23 mouse cellular contexts compared by ENCODE assay signal in genomic region chr2:153027501-153027900, GRCm38 (mm10). TPM values are rescaled to one million over a fixed set of nuclear protein-coding genes. Genes with fewer than 3 reads are reported as not detected.
A peak's percentile ranks its signal among the peaks of the same experiment; 100 is the strongest.
DNase-seq lines count a peak whose midpoint lies in the region.
"Had no signal": no experiment of that assay in that cellular context is flagged by ENCODE, and none has a peak within 500 bp of the region (broad histone marks: within the 10 kb centered on the region; RNA-seq: fewer than 3 reads in every experiment).

No protein-coding gene starts in this region.

- DNase-seq in cerebellum, adult 11-12 months, result peak; percentile 74
- no peak for DNase-seq in cerebellum, adult 8-10 months
- peak; percentile 76 for DNase-seq in brain, adult 2 months (ENCODE audit: low read depth, low spot score)
- peak; percentile 75 for DNase-seq in cerebellum, adult 9-10 months
- DNase-seq in cerebellum, postnatal 36 days, result peak; percentile 60 to 61
- no peak for DNase-seq in urinary bladder, adult 2 months (ENCODE audit: low spot score)
- no peak for DNase-seq in right cerebral cortex, adult 2 months (ENCODE audit: low spot score in 2 of 2)
- DNase-seq: adrenal gland, postnatal 10 days; adrenal gland, postnatal 36 days; B cell, adult 2 months; gastrocnemius, postnatal 10 days; gastrocnemius, postnatal 36 days; heart, adult 2 months; heart, postnatal 14 days; kidney, adult 2 months had no signal

RNA-seq across cellular contexts. Expression of gene Xkr7, which starts 4.2 kb away (rescaled TPM):
- 0.03 and 0.04 TPM in 2 replicates for polyA plus RNA-seq in urinary bladder, adult 2 months (2012; rRNA removed)
- polyA plus RNA-seq: embryonic facial prominence, embryonic 13.5 days; G1E; heart, embryonic 10.5 days; heart, embryonic 13.5 days; heart, embryonic 16.5 days; intestine, embryonic 14.5 days; intestine, postnatal 0 days; kidney, adult 2 months; Patski had no signal

RNA-seq across cellular contexts. Expression of gene Pdrg1, which starts 12.3 kb away (rescaled TPM):
- 96.1 and 115 TPM in 2 replicates for polyA plus RNA-seq in urinary bladder, adult 2 months (2012; rRNA removed)

RNA-seq across cellular contexts. Expression of gene Ccm2l, which starts 38.3 kb away (rescaled TPM):
- polyA plus RNA-seq in urinary bladder, adult 2 months (2012; rRNA removed), result 12.4 and 15.5 TPM in 2 replicates
- polyA plus RNA-seq: G1E, Patski had no signal

Comparison
In these comparisons a context has a peak if more than half of its experiments do, and no peak if none do; other contexts are left out.
1. DNase-seq: peak in cerebellum, adult 11-12 months (single experiment), brain, adult 2 months (single experiment), cerebellum, adult 9-10 months (single experiment) and cerebellum, postnatal 36 days (2 of 2); none in cerebellum, adult 8-10 months (single experiment), urinary bladder, adult 2 months (single experiment) and right cerebral cortex, adult 2 months (0 of 2).